ENCODE assay signal across 18 mouse cellular contexts in genomic region chr15:27947880-27948279, GRCm38 (mm10).
DNase-seq lines count a peak whose midpoint lies in the region; ATAC-seq and TF ChIP-seq lines count a peak whose summit lies in the region.
"Had no signal": no experiment of that assay in that cellular context is flagged by ENCODE, and none has a peak within 500 bp of the region (broad histone marks: within the 10 kb centered on the region; RNA-seq: fewer than 3 reads in every experiment).

No protein-coding gene starts in this region.

- H3K9me3 ChIP-seq in heart, postnatal 0 days (replicated peaks; ENCODE audit: control insufficient read depth, low read length): no peaks in the 10 kb centered on the region
- no peaks in the 10 kb centered on the region for H3K9me3 ChIP-seq in heart, embryonic 10.5 days
- no peaks in the 10 kb centered on the region for H3K9me3 ChIP-seq in liver, postnatal 0 days (ENCODE audit: low read length)
- H3K9me3 ChIP-seq: forebrain, embryonic 12.5 days; kidney, embryonic 15.5 days; limb, embryonic 15.5 days; lung, embryonic 15.5 days had no signal

- TF ChIP-seq CTCF in heart, postnatal 0 days (IDR thresholded peaks at IDR 0.05; ENCODE audit: low read depth): peak; percentile 10; the same call in 1 of the 2 replicates
- TF ChIP-seq CTCF in liver, postnatal 0 days (IDR thresholded peaks at IDR 0.05; ENCODE audit: low read depth): peak; percentile 36
- no peak for TF ChIP-seq CTCF in kidney, adult 2 months (conservative IDR thresholded peaks at IDR 0.05; ENCODE audit: insufficient read depth, insufficient read length, low read depth, low read length)

- no peak overlapping the region for H3K4me2 ChIP-seq in heart, postnatal 0 days (ENCODE audit: low read depth, low read length)
- H3K4me2 ChIP-seq in liver, postnatal 0 days (ENCODE audit: low read depth, low read length): no peak overlapping the region
- H3K4me2 ChIP-seq: forebrain, embryonic 12.5 days; kidney, embryonic 15.5 days; limb, embryonic 15.5 days; lung, embryonic 15.5 days had no signal

- TF ChIP-seq EP300 in heart, postnatal 0 days (IDR thresholded peaks at IDR 0.05; ENCODE audit: low read depth): no peak
- TF ChIP-seq EP300 in liver, postnatal 0 days (IDR thresholded peaks at IDR 0.05; ENCODE audit: low read depth): no peak

- WGBS in heart, postnatal 0 days: 88% methylated on average over 3 of the region's 3 CpGs
- 85% methylated on average over 3 of the region's 3 CpGs for WGBS in heart, embryonic 10.5 days
- WGBS in liver, postnatal 0 days (ENCODE audit: insufficient replicate concordance): 76% methylated on average over 3 of the region's 3 CpGs
- WGBS in kidney, adult 2 months: 90% methylated on average over 3 of the region's 3 CpGs

- no peak overlapping the region for H3K4me3 ChIP-seq in heart, postnatal 0 days (ENCODE audit: low read depth, low read length)
- H3K4me3 ChIP-seq in heart, embryonic 10.5 days: no peak overlapping the region
- no peak overlapping the region for H3K4me3 ChIP-seq in liver, postnatal 0 days (ENCODE audit: low read depth, low read length)
- no peak overlapping the region for H3K4me3 ChIP-seq in kidney, adult 2 months (ENCODE audit: insufficient read depth, low read depth, low read length)
- H3K4me3 ChIP-seq: forebrain, embryonic 12.5 days; kidney, embryonic 15.5 days; limb, embryonic 15.5 days; lung, embryonic 15.5 days had no signal

- H3K36me3 ChIP-seq in heart, postnatal 0 days (replicated peaks; ENCODE audit: control insufficient read depth, insufficient read depth, low read length): no peaks in the 10 kb centered on the region
- H3K36me3 ChIP-seq in heart, embryonic 10.5 days: no peaks in the 10 kb centered on the region
- H3K36me3 ChIP-seq in liver, postnatal 0 days (replicated peaks; ENCODE audit: insufficient read depth, low read length): no peaks in the 10 kb centered on the region
- no peaks in the 10 kb centered on the region for H3K36me3 ChIP-seq in kidney, adult 2 months (ENCODE audit: control insufficient read depth, insufficient read depth, low read length)
- H3K36me3 ChIP-seq: forebrain, embryonic 12.5 days; G1E; kidney, embryonic 15.5 days; limb, embryonic 15.5 days; lung, embryonic 15.5 days had no signal

- no peak for ATAC-seq in heart, postnatal 0 days (ENCODE audit: insufficient read depth, low read depth)
- no peak for ATAC-seq in liver, postnatal 0 days
- peak; percentile 40 for ATAC-seq in activated CD4-positive, CD25-positive, alpha-beta regulatory T cell, adult 4 months
- ATAC-seq: inflammation-experienced regulatory T-cells, adult 6 months; midbrain, embryonic 16.5 days had no signal

- no peak overlapping the region for H3K27ac ChIP-seq in heart, postnatal 0 days (ENCODE audit: low read depth)
- no peak overlapping the region for H3K27ac ChIP-seq in heart, embryonic 10.5 days
- no peak overlapping the region for H3K27ac ChIP-seq in liver, postnatal 0 days (ENCODE audit: low read depth)
- no peak overlapping the region for H3K27ac ChIP-seq in kidney, adult 2 months (ENCODE audit: insufficient read depth, low read depth, low read length)
- H3K27ac ChIP-seq: forebrain, embryonic 12.5 days; kidney, embryonic 15.5 days; limb, embryonic 15.5 days; lung, embryonic 15.5 days had no signal

- TF ChIP-seq POLR2A in kidney, adult 2 months (IDR thresholded peaks at IDR 0.05; ENCODE audit: low read depth, low read length): no peak

- no peak overlapping the region for H3K9ac ChIP-seq in heart, postnatal 0 days (replicated peaks; ENCODE audit: low read depth, low read length)
- no peak overlapping the region for H3K9ac ChIP-seq in liver, postnatal 0 days (replicated peaks)
- H3K9ac ChIP-seq: forebrain, embryonic 12.5 days; kidney, embryonic 15.5 days; limb, embryonic 15.5 days; lung, embryonic 15.5 days had no signal

- no peaks in the 10 kb centered on the region for H3K27me3 ChIP-seq in heart, postnatal 0 days (ENCODE audit: control insufficient read depth, insufficient read depth, low read length)
- H3K27me3 ChIP-seq in heart, embryonic 10.5 days (ENCODE audit: insufficient read depth, poor library complexity, severe bottlenecking): no peaks in the 10 kb centered on the region
- H3K27me3 ChIP-seq in liver, postnatal 0 days (ENCODE audit: insufficient read depth, low read length): no peaks in the 10 kb centered on the region
- no peaks in the 10 kb centered on the region for H3K27me3 ChIP-seq in kidney, adult 2 months (replicated peaks; ENCODE audit: control insufficient read depth, insufficient read depth, low read length)
- H3K27me3 ChIP-seq: forebrain, embryonic 12.5 days; kidney, embryonic 15.5 days; limb, embryonic 15.5 days; lung, embryonic 15.5 days had no signal

- peaks cover 26% of the 10 kb centered on the region for H3K4me1 ChIP-seq in heart, postnatal 0 days (ENCODE audit: control insufficient read depth, insufficient read depth)
- H3K4me1 ChIP-seq in heart, embryonic 10.5 days: peaks cover 42% of the 10 kb centered on the region
- no peaks in the 10 kb centered on the region for H3K4me1 ChIP-seq in liver, postnatal 0 days (ENCODE audit: insufficient read depth)
- H3K4me1 ChIP-seq in kidney, adult 2 months (ENCODE audit: control insufficient read depth, insufficient read depth, low read length): peaks cover 4% of the 10 kb centered on the region; the same call in 1 of the 2 replicates

- DNase-seq in heart, postnatal 0 days (ENCODE audit: low spot score): no peak
- DNase-seq in heart, embryonic 10.5 days (ENCODE audit: low spot score): no peak
- DNase-seq in liver, postnatal 0 days: no peak
- DNase-seq in liver: no peak
- peak; percentile 21 for DNase-seq in naive thymus-derived CD4-positive, alpha-beta T cell, adult 2 months (ENCODE audit: low read depth)
- DNase-seq in kidney, adult 2 months: no peak
- DNase-seq: adrenal gland, postnatal 36 days; cerebellum, adult 2 months; gastrocnemius, postnatal 25 days; layer of hippocampus, postnatal 36 days had no signal
